Comparison of ENCODE assay signal across 21 mouse cellular contexts in the genomic region with DNA sequence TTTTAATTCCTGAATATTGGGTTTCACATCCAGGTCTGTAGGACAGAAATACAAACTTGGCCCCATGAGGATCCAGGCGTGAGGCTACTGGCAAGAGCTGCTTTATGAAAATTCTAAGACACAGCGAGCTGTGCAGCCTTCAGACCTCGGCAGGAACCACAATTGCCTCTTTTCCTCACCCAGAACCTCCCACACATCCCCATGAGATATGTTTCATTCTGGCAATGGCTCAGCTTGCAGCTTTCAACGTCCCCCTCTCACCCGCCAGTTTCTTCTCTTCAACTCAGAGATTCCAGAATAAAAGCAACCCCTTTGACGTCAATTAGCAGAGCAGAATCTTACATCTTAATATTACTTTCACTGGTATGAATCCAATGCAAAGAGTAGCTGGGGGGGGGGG. TPM values are rescaled to one million over a fixed set of nuclear protein-coding genes. Genes with fewer than 3 reads are reported as not detected.
DNase-seq lines count a peak whose midpoint lies in the region; ATAC-seq lines count a peak whose summit lies in the region.
"Had no signal": no experiment of that assay in that cellular context is flagged by ENCODE, and none has a peak within 500 bp of the region (broad histone marks: within the 10 kb centered on the region; RNA-seq: fewer than 3 reads in every experiment).

No protein-coding gene starts in this region.

- no peak overlapping the region for H3K4me2 ChIP-seq in embryonic facial prominence, embryonic 14.5 days (ENCODE audit: low read depth, low read length)
- H3K4me2 ChIP-seq: embryonic facial prominence, embryonic 13.5 days; forebrain, embryonic 13.5 days; heart, embryonic 13.5 days; hindbrain, embryonic 15.5 days had no signal

- no peak overlapping the region for H3K9ac ChIP-seq in embryonic facial prominence, embryonic 14.5 days (ENCODE audit: low read depth, low read length)
- H3K9ac ChIP-seq: embryonic facial prominence, embryonic 13.5 days; forebrain, embryonic 13.5 days; forebrain, postnatal 0 days; heart, embryonic 13.5 days; hindbrain, embryonic 15.5 days had no signal

- H3K4me1 ChIP-seq in embryonic facial prominence, embryonic 14.5 days (ENCODE audit: control insufficient read depth, insufficient read depth, low read length), result no peaks in the 10 kb centered on the region; the same call in 1 of the 2 replicates
- no peaks in the 10 kb centered on the region for H3K4me1 ChIP-seq in embryonic facial prominence, embryonic 10.5 days
- H3K4me1 ChIP-seq: embryonic facial prominence, embryonic 13.5 days; forebrain, embryonic 13.5 days; heart, embryonic 13.5 days; hindbrain, embryonic 15.5 days had no signal

- no peaks in the 10 kb centered on the region for H3K27me3 ChIP-seq in embryonic facial prominence, embryonic 14.5 days (replicated peaks; ENCODE audit: control insufficient read depth, insufficient read depth, low read length)
- peaks cover 6% of the 10 kb centered on the region; the same call in 1 of the 2 replicates for H3K27me3 ChIP-seq in embryonic facial prominence, embryonic 10.5 days (replicated peaks; ENCODE audit: low read depth, poor library complexity, severe bottlenecking)
- H3K27me3 ChIP-seq: forebrain, embryonic 13.5 days; heart, embryonic 13.5 days; hindbrain, embryonic 15.5 days had no signal

- DNase-seq in embryonic facial prominence, embryonic 14.5 days (ENCODE audit: low spot score), result peak; percentile 50
- no peak for DNase-seq in embryonic facial prominence, embryonic 10.5 days (ENCODE audit: low spot score)
- peak; percentile 4 to 5 for DNase-seq in kidney, postnatal 4 days
- no peak for DNase-seq in kidney, postnatal 25 days
- peak; percentile 35 for DNase-seq in right cerebral cortex, adult 18-20 months
- DNase-seq in right cerebral cortex, postnatal 4 days, result no peak
- DNase-seq in telencephalon, adult 2 months (ENCODE audit: low read depth, low spot score), result peak; percentile 29
- DNase-seq: adrenal gland, postnatal 10 days; B cell, adult 2 months; cerebellum, adult 11-12 months; cerebellum, adult 9-10 months; cerebellum, postnatal 25 days; forebrain, postnatal 0 days; gastrocnemius, adult 2 months; gastrocnemius, postnatal 25 days; heart, postnatal 36 days had no signal

- no peak for ATAC-seq in embryonic facial prominence, embryonic 14.5 days (ENCODE audit: low read depth)
- ATAC-seq: CD4-positive, CD25-positive, alpha-beta regulatory T cell, adult 4 months; forebrain, embryonic 13.5 days; forebrain, postnatal 0 days had no signal

- no peak overlapping the region for H3K27ac ChIP-seq in embryonic facial prominence, embryonic 14.5 days (replicated peaks; ENCODE audit: low read depth, low read length)
- no peak overlapping the region for H3K27ac ChIP-seq in embryonic facial prominence, embryonic 10.5 days (replicated peaks)
- H3K27ac ChIP-seq: embryonic facial prominence, embryonic 13.5 days; forebrain, embryonic 13.5 days; gastrocnemius, adult 2 months; heart, embryonic 13.5 days; hindbrain, embryonic 15.5 days had no signal

- H3K36me3 ChIP-seq in embryonic facial prominence, embryonic 14.5 days (ENCODE audit: control insufficient read depth, insufficient read depth, low read length), result no peaks in the 10 kb centered on the region
- H3K36me3 ChIP-seq in embryonic facial prominence, embryonic 10.5 days (replicated peaks), result no peaks in the 10 kb centered on the region
- H3K36me3 ChIP-seq: embryonic facial prominence, embryonic 13.5 days; heart, embryonic 13.5 days; hindbrain, embryonic 15.5 days had no signal

- H3K4me3 ChIP-seq in embryonic facial prominence, embryonic 14.5 days (ENCODE audit: low read depth, low read length), result no peak overlapping the region
- H3K4me3 ChIP-seq in embryonic facial prominence, embryonic 10.5 days, result no peak overlapping the region
- H3K4me3 ChIP-seq: embryonic facial prominence, embryonic 13.5 days; forebrain, embryonic 13.5 days; gastrocnemius, adult 2 months; heart, embryonic 13.5 days; hindbrain, embryonic 15.5 days had no signal

- no peaks in the 10 kb centered on the region for H3K9me3 ChIP-seq in embryonic facial prominence, embryonic 14.5 days (ENCODE audit: control insufficient read depth, low read length)
- H3K9me3 ChIP-seq in embryonic facial prominence, embryonic 10.5 days, result no peaks in the 10 kb centered on the region
- H3K9me3 ChIP-seq: embryonic facial prominence, embryonic 13.5 days; forebrain, embryonic 13.5 days; heart, embryonic 13.5 days; hindbrain, embryonic 15.5 days had no signal

- WGBS in embryonic facial prominence, embryonic 14.5 days, result 57% methylated on average over 6 of the region's 6 CpGs
- WGBS in embryonic facial prominence, embryonic 10.5 days, result 79% methylated on average over 6 of the region's 6 CpGs

RNA-seq across cellular contexts. Expression of a gene that starts 25.0 kb away (rescaled TPM):
- 6.6 and 7.9 TPM in 2 replicates for polyA plus RNA-seq in embryonic facial prominence, embryonic 14.5 days (2014; fragmentation: Nextera tagmentation; extraction: Ambion mirVana)
- polyA plus RNA-seq in embryonic facial prominence, embryonic 10.5 days (2016; fragmentation: Nextera tagmentation; extraction: Ambion mirVana), result 0.21 and 0.24 TPM in 2 replicates
- polyA plus RNA-seq: CD4-positive, CD25-positive, alpha-beta regulatory T cell, adult 4 months had no signal

Comparison
In these comparisons a context has a peak if more than half of its experiments do, and no peak if none do; other contexts are left out.
1. DNase-seq: peak in embryonic facial prominence, embryonic 14.5 days (single experiment), kidney, postnatal 4 days (2 of 2), right cerebral cortex, adult 18-20 months (single experiment) and telencephalon, adult 2 months (single experiment); none in embryonic facial prominence, embryonic 10.5 days (single experiment), kidney, postnatal 25 days (0 of 2) and right cerebral cortex, postnatal 4 days (single experiment).